Mouse (Mus musculus) gonadal fat pad, adult 2 months (tissue): ENCODE measurements at regions not wholly inside any gene's neighbourhood (a gene's known extent, or its start where the extent isn't known, plus 50 kb on each side); places are given as distances from the start of the nearest gene placed in this dataset.
"Not testable (repeated sequence)": the region's sequence is repeated elsewhere in the genome, so short reads cannot be mapped to it uniquely, and the experiment has no call there.

ENCODE experiments used
- DNase-seq: peaks from one replicate; pipeline ENCODE4 v3.0.0-alpha.2; 2012; ENCODE audit warnings: low read depth

- no peak for DNase-seq
Measured at GRCm38 (mm10) chr8:116045526-116045925, 337.9 kb upstream of the Maf start.

- no peak for DNase-seq
Measured at GRCm38 (mm10) chr8:116043381-116043780, 335.8 kb upstream of the Maf start.

- peak; percentile 94 for DNase-seq
Measured at GRCm38 (mm10) chr8:116030966-116031365, 323.4 kb upstream of the Maf start.

GRCm38 (mm10) chr8:116025321-116025720, 317.7 kb upstream of the Maf start:
- no peak for DNase-seq

- DNase-seq: no peak
Measured at GRCm38 (mm10) chr8:116024811-116025210, 317.2 kb upstream of the Maf start.

GRCm38 (mm10) chr8:116021691-116022090, 314.1 kb upstream of the Maf start:
- no peak for DNase-seq

GRCm38 (mm10) chr8:115995320-115995719, 287.7 kb upstream of the Maf start:
- no peak for DNase-seq

GRCm38 (mm10) chr8:115991989-115992388, 284.4 kb upstream of the Maf start:
- DNase-seq: no peak

- DNase-seq: no peak
Measured at GRCm38 (mm10) chr8:115983397-115983796, 275.8 kb upstream of the Maf start.

GRCm38 (mm10) chr8:115982326-115982725, 274.7 kb upstream of the Maf start:
- peak; percentile 31 for DNase-seq

- no peak for DNase-seq
Measured at GRCm38 (mm10) chr8:115981426-115981825, 273.8 kb upstream of the Maf start.

- DNase-seq: no peak
Measured at GRCm38 (mm10) chr8:115980616-115981015, 273.0 kb upstream of the Maf start.

GRCm38 (mm10) chr8:115977152-115977551, 269.6 kb upstream of the Maf start:
- DNase-seq: no peak

- no peak for DNase-seq
Measured at GRCm38 (mm10) chr8:115974706-115975105, 267.1 kb upstream of the Maf start.

GRCm38 (mm10) chr8:115971351-115971750, 263.8 kb upstream of the Maf start:
- not testable (repeated sequence) for DNase-seq

GRCm38 (mm10) chr8:115968121-115968520, 260.5 kb upstream of the Maf start:
- no peak for DNase-seq

GRCm38 (mm10) chr8:115965981-115966380, 258.4 kb upstream of the Maf start:
- no peak for DNase-seq

- DNase-seq: peak; percentile 93
Measured at GRCm38 (mm10) chr8:115955371-115955770, 247.8 kb upstream of the Maf start.

GRCm38 (mm10) chr8:115953783-115954470, 246.3 kb upstream of the Maf start:
- DNase-seq: peak; percentile 85

- no peak for DNase-seq
Measured at GRCm38 (mm10) chr8:115952496-115952895, 244.9 kb upstream of the Maf start.

GRCm38 (mm10) chr8:115948916-115949315, 241.3 kb upstream of the Maf start:
- DNase-seq: no peak

- DNase-seq: peak; percentile 47
Measured at GRCm38 (mm10) chr8:115948036-115948435, 240.4 kb upstream of the Maf start.

GRCm38 (mm10) chr8:115942731-115943509, 235.3 kb upstream of the Maf start:
- DNase-seq: no peak
